Mouse (Mus musculus): ENCODE data around the gene Lypd6. TPM values are rescaled to one million over a fixed set of nuclear protein-coding genes. Genes with fewer than 3 reads are reported as not detected.

The Lypd6 gene
- polyA plus RNA-seq, 1 experiment from 2014 or later = 15.9 TPM

- no peak for TF ChIP-seq CTCF (IDR thresholded peaks at IDR 0.05; ENCODE audit: low read depth)
- TF ChIP-seq EP300 (optimal IDR thresholded peaks at IDR 0.05) = no peak
- ATAC-seq (ENCODE audit: low FRiP score, low TSS enrichment) (no peak), DNase-seq (ENCODE audit: low spot score) (no peak)
- Histone ChIP-seq H3K9ac (ENCODE audit: low read length) (no peak overlapping the region), H3K4me2 (replicated peaks; ENCODE audit: low read depth) (no peak overlapping the region), H3K36me3 (ENCODE audit: control insufficient read depth, insufficient read depth, low read length) (no peaks in the 10 kb centered on the region), H3K27me3 (ENCODE audit: control insufficient read depth, insufficient read depth, low read length) (no peaks in the 10 kb centered on the region), H3K4me3 (ENCODE audit: low read depth, low read length) (no peak overlapping the region), H3K4me1 (replicated peaks; ENCODE audit: control insufficient read depth, insufficient read depth) (peaks cover 2% of the 10 kb centered on the region; the same call in 1 of the 2 replicates), H3K27ac (replicated peaks) (no peak overlapping the region), H3K9me3 (ENCODE audit: control insufficient read depth, low read length) (no peaks in the 10 kb centered on the region)
- 47% methylated on average over 6 of the region's 6 CpGs for WGBS
Observed at GRCm38 (mm10) chr2:50149257-50150202, 83.3 kb downstream of the Lypd6 start.

- H3K27ac ChIP-seq (replicated peaks) = peak overlapping the region; percentile 56; the same call in 1 of the 2 replicates
- no peaks in the 10 kb centered on the region for H3K9me3 ChIP-seq (ENCODE audit: control insufficient read depth, low read length)
- H3K27me3 ChIP-seq (ENCODE audit: control insufficient read depth, insufficient read depth, low read length) = no peaks in the 10 kb centered on the region
- no peak overlapping the region for H3K4me3 ChIP-seq (ENCODE audit: low read depth, low read length)
- peak; percentile 96 for ATAC-seq (ENCODE audit: low FRiP score, low TSS enrichment)
- H3K4me2 ChIP-seq (replicated peaks; ENCODE audit: low read depth) = no peak overlapping the region
- TF ChIP-seq CTCF (IDR thresholded peaks at IDR 0.05; ENCODE audit: low read depth) (no peak), EP300 (optimal IDR thresholded peaks at IDR 0.05) (no peak)
- H3K36me3 ChIP-seq (ENCODE audit: control insufficient read depth, insufficient read depth, low read length) = no peaks in the 10 kb centered on the region
- DNase-seq (ENCODE audit: low spot score) = peak; percentile 64
- H3K4me1 ChIP-seq (replicated peaks; ENCODE audit: control insufficient read depth, insufficient read depth) = peaks cover 2% of the 10 kb centered on the region; the same call in 1 of the 2 replicates
- H3K9ac ChIP-seq (ENCODE audit: low read length) = no peak overlapping the region
- 54% methylated on average over 7 of the region's 7 CpGs for WGBS
Observed at GRCm38 (mm10) chr2:50150203-50150590, 84.0 kb downstream of the Lypd6 start.

GRCm38 (mm10) chr2:50150816-50151215 is 84.6 kb downstream of the Lypd6 start:
- no peak overlapping the region for H3K4me3 ChIP-seq (ENCODE audit: low read depth, low read length)
- DNase-seq (ENCODE audit: low spot score) = no peak
- H3K27me3 ChIP-seq (ENCODE audit: control insufficient read depth, insufficient read depth, low read length) = no peaks in the 10 kb centered on the region
- no peaks in the 10 kb centered on the region for H3K9me3 ChIP-seq (ENCODE audit: control insufficient read depth, low read length)
- 65% methylated on average over 5 of the region's 5 CpGs for WGBS
- H3K4me1 ChIP-seq (replicated peaks; ENCODE audit: control insufficient read depth, insufficient read depth) = peaks cover 2% of the 10 kb centered on the region; the same call in 1 of the 2 replicates
- no peak overlapping the region for H3K9ac ChIP-seq (ENCODE audit: low read length)
- no peaks in the 10 kb centered on the region for H3K36me3 ChIP-seq (ENCODE audit: control insufficient read depth, insufficient read depth, low read length)
- H3K27ac ChIP-seq (replicated peaks) = peak overlapping the region; percentile 56
- no peak for TF ChIP-seq EP300 (optimal IDR thresholded peaks at IDR 0.05)
- no peak for TF ChIP-seq CTCF (IDR thresholded peaks at IDR 0.05; ENCODE audit: low read depth)
- H3K4me2 ChIP-seq (replicated peaks; ENCODE audit: low read depth) = no peak overlapping the region
- no peak for ATAC-seq (ENCODE audit: low FRiP score, low TSS enrichment)

DNA sequence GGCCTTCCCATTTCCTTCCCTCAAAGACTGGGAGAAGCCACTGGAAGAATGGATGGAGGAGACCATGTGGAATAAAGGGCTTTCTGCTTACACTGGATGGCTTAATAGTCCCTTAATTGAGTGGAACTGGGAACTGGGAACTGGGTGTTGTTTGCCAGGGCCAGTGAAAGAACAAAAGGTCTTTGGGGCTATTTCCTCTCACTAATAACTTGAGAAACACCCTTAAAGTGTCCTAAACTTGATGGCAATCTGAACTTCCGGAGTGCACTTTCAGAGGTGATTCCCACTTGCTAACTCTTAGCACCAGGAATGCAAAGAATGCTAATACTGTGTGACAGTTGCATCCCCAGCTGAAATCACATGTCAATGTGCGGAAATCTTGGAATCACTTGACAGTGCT is 85.2 kb downstream of the Lypd6 start:
- Histone ChIP-seq H3K9ac (ENCODE audit: low read length) (no peak overlapping the region), H3K9me3 (ENCODE audit: control insufficient read depth, low read length) (no peaks in the 10 kb centered on the region), H3K27me3 (ENCODE audit: control insufficient read depth, insufficient read depth, low read length) (no peaks in the 10 kb centered on the region), H3K27ac (replicated peaks) (peak overlapping the region; percentile 56), H3K4me2 (replicated peaks; ENCODE audit: low read depth) (no peak overlapping the region), H3K36me3 (ENCODE audit: control insufficient read depth, insufficient read depth, low read length) (no peaks in the 10 kb centered on the region), H3K4me1 (replicated peaks; ENCODE audit: control insufficient read depth, insufficient read depth) (peaks cover 2% of the 10 kb centered on the region; the same call in 1 of the 2 replicates), H3K4me3 (ENCODE audit: low read depth, low read length) (no peak overlapping the region)
- no peak for TF ChIP-seq CTCF (IDR thresholded peaks at IDR 0.05; ENCODE audit: low read depth)
- no peak for TF ChIP-seq EP300 (optimal IDR thresholded peaks at IDR 0.05)
- DNase-seq (ENCODE audit: low spot score) = no peak
- ATAC-seq (ENCODE audit: low FRiP score, low TSS enrichment) = no peak
- WGBS = 83% methylated on average over 2 of the region's 2 CpGs

- WGBS = 89% methylated on average over 3 of the region's 3 CpGs
- TF ChIP-seq CTCF (IDR thresholded peaks at IDR 0.05; ENCODE audit: low read depth) (no peak), EP300 (optimal IDR thresholded peaks at IDR 0.05) (no peak)
- H3K4me1 ChIP-seq (replicated peaks; ENCODE audit: control insufficient read depth, insufficient read depth) = peaks cover 2% of the 10 kb centered on the region; the same call in 1 of the 2 replicates
- no peak for DNase-seq (ENCODE audit: low spot score)
- no peaks in the 10 kb centered on the region for H3K36me3 ChIP-seq (ENCODE audit: control insufficient read depth, insufficient read depth, low read length)
- H3K4me2 ChIP-seq (replicated peaks; ENCODE audit: low read depth) = no peak overlapping the region
- no peak for ATAC-seq (ENCODE audit: low FRiP score, low TSS enrichment)
- no peak overlapping the region for H3K9ac ChIP-seq (ENCODE audit: low read length)
- no peak overlapping the region for H3K27ac ChIP-seq (replicated peaks)
- H3K9me3 ChIP-seq (ENCODE audit: control insufficient read depth, low read length) = no peaks in the 10 kb centered on the region
- no peak overlapping the region for H3K4me3 ChIP-seq (ENCODE audit: low read depth, low read length)
- H3K27me3 ChIP-seq (ENCODE audit: control insufficient read depth, insufficient read depth, low read length) = no peaks in the 10 kb centered on the region
Observed at GRCm38 (mm10) chr2:50151879-50152278, 85.7 kb downstream of the Lypd6 start.

GRCm38 (mm10) chr2:50156009-50156408 is 89.8 kb downstream of the Lypd6 start:
- TF ChIP-seq EP300 (optimal IDR thresholded peaks at IDR 0.05) (no peak), CTCF (IDR thresholded peaks at IDR 0.05; ENCODE audit: low read depth) (no peak)
- no peak overlapping the region for H3K4me2 ChIP-seq (replicated peaks; ENCODE audit: low read depth)
- H3K27me3 ChIP-seq (ENCODE audit: control insufficient read depth, insufficient read depth, low read length) = no peaks in the 10 kb centered on the region
- ATAC-seq (ENCODE audit: low FRiP score, low TSS enrichment) (no peak), DNase-seq (ENCODE audit: low spot score) (no peak)
- H3K4me1 ChIP-seq (replicated peaks; ENCODE audit: control insufficient read depth, insufficient read depth) = peaks cover 2% of the 10 kb centered on the region; the same call in 1 of the 2 replicates
- no peaks in the 10 kb centered on the region for H3K36me3 ChIP-seq (ENCODE audit: control insufficient read depth, insufficient read depth, low read length)
- H3K4me3 ChIP-seq (ENCODE audit: low read depth, low read length) = no peak overlapping the region
- H3K9me3 ChIP-seq (ENCODE audit: control insufficient read depth, low read length) = no peaks in the 10 kb centered on the region
- H3K27ac ChIP-seq (replicated peaks) = no peak overlapping the region
- 96% methylated on average over 10 of the region's 10 CpGs for WGBS
- H3K9ac ChIP-seq (ENCODE audit: low read length) = no peak overlapping the region
